In genomic region chrX:108704312-108704711, GRCm38 (mm10) we compare ENCODE assay signal across 32 mouse cellular contexts. TPM values are rescaled to one million over a fixed set of nuclear protein-coding genes. Genes with fewer than 3 reads are reported as not detected.
DNase-seq lines count a peak whose midpoint lies in the region; ATAC-seq and TF ChIP-seq lines count a peak whose summit lies in the region.
"Had no signal": no experiment of that assay in that cellular context is flagged by ENCODE, and none has a peak within 500 bp of the region (broad histone marks: within the 10 kb centered on the region; RNA-seq: fewer than 3 reads in every experiment).

No protein-coding gene starts in this region.

- no peaks in the 10 kb centered on the region for H3K79me2 ChIP-seq in liver, adult 2 months (ENCODE audit: control insufficient read depth, insufficient read depth, low read length)

- H3K36me3 ChIP-seq in intestine, embryonic 14.5 days (ENCODE audit: control insufficient read depth, insufficient read depth, low read length): no peaks in the 10 kb centered on the region
- no peaks in the 10 kb centered on the region for H3K36me3 ChIP-seq in intestine, postnatal 0 days (ENCODE audit: control insufficient read depth, insufficient read depth)
- H3K36me3 ChIP-seq in liver, adult 2 months (ENCODE audit: control insufficient read depth, insufficient read depth, low read length): no peaks in the 10 kb centered on the region
- H3K36me3 ChIP-seq in stomach, postnatal 0 days (ENCODE audit: control insufficient read depth, insufficient read depth, low read length): no peaks in the 10 kb centered on the region
- no peaks in the 10 kb centered on the region for H3K36me3 ChIP-seq in heart, embryonic 12.5 days
- H3K36me3 ChIP-seq: embryonic facial prominence, embryonic 12.5 days; embryonic facial prominence, embryonic 15.5 days; heart, embryonic 13.5 days had no signal

- H3K4me3 ChIP-seq in intestine, embryonic 14.5 days (ENCODE audit: low read depth, low read length): no peak overlapping the region
- no peak overlapping the region for H3K4me3 ChIP-seq in intestine, postnatal 0 days (ENCODE audit: low read depth, low read length)
- no peak overlapping the region for H3K4me3 ChIP-seq in liver, adult 2 months (ENCODE audit: insufficient read depth, low read depth, low read length)
- no peak overlapping the region for H3K4me3 ChIP-seq in stomach, postnatal 0 days (ENCODE audit: low read depth, low read length)
- no peak overlapping the region for H3K4me3 ChIP-seq in heart, embryonic 12.5 days
- H3K4me3 ChIP-seq: embryonic facial prominence, embryonic 12.5 days; embryonic facial prominence, embryonic 15.5 days; heart, embryonic 13.5 days had no signal

- no peak for TF ChIP-seq POLR2A in liver, adult 2 months (IDR thresholded peaks at IDR 0.05; ENCODE audit: extremely low read depth, insufficient read depth, low read length)

- H3K9me3 ChIP-seq in intestine, embryonic 14.5 days (ENCODE audit: control insufficient read depth, low read length): no peaks in the 10 kb centered on the region
- H3K9me3 ChIP-seq in intestine, postnatal 0 days (ENCODE audit: control insufficient read depth): no peaks in the 10 kb centered on the region
- H3K9me3 ChIP-seq in stomach, postnatal 0 days (ENCODE audit: control insufficient read depth, low read length): no peaks in the 10 kb centered on the region
- H3K9me3 ChIP-seq in heart, embryonic 12.5 days (replicated peaks): no peaks in the 10 kb centered on the region
- H3K9me3 ChIP-seq: embryonic facial prominence, embryonic 12.5 days; embryonic facial prominence, embryonic 15.5 days; heart, embryonic 13.5 days had no signal

- DNase-seq in intestine, embryonic 14.5 days (ENCODE audit: low spot score): no peak
- DNase-seq in liver, adult 2 months (ENCODE audit: extremely low read depth, low read depth, low spot score): peak; percentile 75
- no peak for DNase-seq in liver
- no peak for DNase-seq in stomach, postnatal 0 days (ENCODE audit: low spot score)
- DNase-seq: adrenal gland, postnatal 10 days; adrenal gland, postnatal 36 days; cerebellum, adult 11 months; cerebellum, adult 2 months; cerebellum, adult 9-11 months; cerebellum, postnatal 25 days; forebrain, postnatal 0 days; gastrocnemius, postnatal 25 days; heart, adult 18-20 months; heart, postnatal 14 days; heart, postnatal 4 days had no signal

- no peaks in the 10 kb centered on the region for H3K4me1 ChIP-seq in intestine, embryonic 14.5 days (replicated peaks; ENCODE audit: control insufficient read depth, insufficient read depth, low read length)
- H3K4me1 ChIP-seq in intestine, postnatal 0 days (replicated peaks; ENCODE audit: control insufficient read depth, insufficient read depth, low read length): no peaks in the 10 kb centered on the region
- no peaks in the 10 kb centered on the region; the same call in 1 of the 2 replicates for H3K4me1 ChIP-seq in liver, adult 2 months (ENCODE audit: control insufficient read depth, insufficient read depth, low read length)
- no peaks in the 10 kb centered on the region for H3K4me1 ChIP-seq in stomach, postnatal 0 days (replicated peaks; ENCODE audit: control insufficient read depth, insufficient read depth)
- H3K4me1 ChIP-seq in heart, embryonic 12.5 days (replicated peaks): no peaks in the 10 kb centered on the region
- H3K4me1 ChIP-seq: embryonic facial prominence, embryonic 12.5 days; embryonic facial prominence, embryonic 15.5 days; heart, embryonic 13.5 days had no signal

- 79% methylated on average over 2 of the region's 2 CpGs for whole genome bisulfite sequencing in intestine, embryonic 14.5 days
- WGBS in intestine, postnatal 0 days: 66% methylated on average over 2 of the region's 2 CpGs
- 0% methylated on average over 2 of the region's 2 CpGs for WGBS in liver, adult 2 months
- 55% methylated on average over 2 of the region's 2 CpGs for WGBS in stomach, postnatal 0 days
- WGBS in heart, embryonic 12.5 days: 79% methylated on average over 2 of the region's 2 CpGs

- H3K4me2 ChIP-seq in intestine, embryonic 14.5 days (ENCODE audit: low read length): no peak overlapping the region
- H3K4me2 ChIP-seq in intestine, postnatal 0 days (replicated peaks; ENCODE audit: low read depth): no peak overlapping the region
- no peak overlapping the region for H3K4me2 ChIP-seq in stomach, postnatal 0 days (replicated peaks; ENCODE audit: low read depth)
- H3K4me2 ChIP-seq in heart, embryonic 12.5 days: no peak overlapping the region
- H3K4me2 ChIP-seq: embryonic facial prominence, embryonic 12.5 days; embryonic facial prominence, embryonic 15.5 days; heart, embryonic 13.5 days; hindbrain, embryonic 14.5 days had no signal

- TF ChIP-seq CTCF in intestine, postnatal 0 days (IDR thresholded peaks at IDR 0.05; ENCODE audit: low read depth): no peak
- no peak for TF ChIP-seq CTCF in liver, adult 2 months (IDR thresholded peaks at IDR 0.05; ENCODE audit: low read depth, low read length)
- no peak for TF ChIP-seq CTCF in stomach, postnatal 0 days (IDR thresholded peaks at IDR 0.05; ENCODE audit: low read depth)

- ATAC-seq in intestine, embryonic 14.5 days (replicated peaks; ENCODE audit: low FRiP score, low TSS enrichment, low read depth): 0 out of 2 replicates have a peak, but pooled peaks have one; percentile 12
- ATAC-seq in intestine, postnatal 0 days: no peak
- 0 out of 2 replicates have a peak, but pooled peaks have one; percentile 18 for ATAC-seq in stomach, postnatal 0 days (ENCODE audit: low FRiP score, low TSS enrichment)
- ATAC-seq in heart, embryonic 12.5 days (ENCODE audit: insufficient number of reproducible peaks, low FRiP score): no peak
- ATAC-seq: forebrain, embryonic 14.5 days; forebrain, postnatal 0 days; hindbrain, postnatal 0 days had no signal

- H3K27me3 ChIP-seq in intestine, embryonic 14.5 days (replicated peaks; ENCODE audit: control insufficient read depth, insufficient read depth, low read length): no peaks in the 10 kb centered on the region
- no peaks in the 10 kb centered on the region for H3K27me3 ChIP-seq in intestine, postnatal 0 days (replicated peaks; ENCODE audit: control insufficient read depth, insufficient read depth, low read length)
- H3K27me3 ChIP-seq in liver, adult 2 months (ENCODE audit: control insufficient read depth, insufficient read depth, low read length): no peaks in the 10 kb centered on the region
- no peaks in the 10 kb centered on the region for H3K27me3 ChIP-seq in stomach, postnatal 0 days (ENCODE audit: control insufficient read depth, insufficient read depth, low read length)
- no peaks in the 10 kb centered on the region for H3K27me3 ChIP-seq in heart, embryonic 12.5 days (replicated peaks)
- H3K27me3 ChIP-seq: embryonic facial prominence, embryonic 12.5 days; embryonic facial prominence, embryonic 15.5 days; heart, embryonic 13.5 days had no signal

- no peak for TF ChIP-seq EP300 in stomach, postnatal 0 days (optimal IDR thresholded peaks at IDR 0.05)

- no peak overlapping the region for H3K9ac ChIP-seq in intestine, embryonic 14.5 days (ENCODE audit: low read length)
- no peak overlapping the region for H3K9ac ChIP-seq in intestine, postnatal 0 days (ENCODE audit: low read depth, low read length)
- H3K9ac ChIP-seq in liver, adult 2 months (ENCODE audit: low read depth, low read length): no peak overlapping the region
- H3K9ac ChIP-seq in stomach, postnatal 0 days (ENCODE audit: low read length): no peak overlapping the region
- H3K9ac ChIP-seq in heart, embryonic 12.5 days: no peak overlapping the region
- H3K9ac ChIP-seq: embryonic facial prominence, embryonic 12.5 days; embryonic facial prominence, embryonic 15.5 days; forebrain, postnatal 0 days; heart, embryonic 13.5 days; hindbrain, embryonic 14.5 days had no signal

- no peak overlapping the region for H3K27ac ChIP-seq in intestine, embryonic 14.5 days (ENCODE audit: low read depth)
- no peak overlapping the region for H3K27ac ChIP-seq in intestine, postnatal 0 days (ENCODE audit: low read depth, low read length)
- 0 out of 2 replicates have a peak overlapping the region, but pooled peaks have one; percentile 24 for H3K27ac ChIP-seq in liver, adult 2 months (replicated peaks; ENCODE audit: insufficient read depth, low read depth, low read length)
- H3K27ac ChIP-seq in stomach, postnatal 0 days (replicated peaks): no peak overlapping the region
- H3K27ac ChIP-seq in heart, embryonic 12.5 days (ENCODE audit: poor library complexity, severe bottlenecking): no peak overlapping the region
- H3K27ac ChIP-seq: embryonic facial prominence, embryonic 12.5 days; embryonic facial prominence, embryonic 15.5 days; heart, embryonic 13.5 days; hindbrain, embryonic 14.5 days; hindbrain, postnatal 0 days had no signal

RNA-seq across cellular contexts. Expression of gene Gm379, which starts 39.6 kb away (rescaled TPM):
- polyA plus RNA-seq in intestine, embryonic 14.5 days (2014; fragmentation: Nextera tagmentation; extraction: Ambion mirVana): not detected in 2 replicates
- polyA plus RNA-seq in intestine, postnatal 0 days (2015; fragmentation: Nextera tagmentation; extraction: Ambion mirVana): 0.87 and 1.1 TPM in 2 replicates
- total RNA-seq in liver, adult 2 months (2014; rRNA removed): 1.9 and 3.6 TPM in 2 replicates
- 0.35 and 0.54 TPM in 2 replicates for polyA plus RNA-seq in liver, adult 2 months (2012; rRNA removed)
- 0.35 and 0.86 TPM in 2 replicates for polyA plus RNA-seq in stomach, postnatal 0 days (2015; fragmentation: Nextera tagmentation; extraction: Ambion mirVana)
- not detected in 2 replicates for polyA plus RNA-seq in heart, embryonic 12.5 days (2016; fragmentation: Nextera tagmentation; extraction: Ambion mirVana)
- total RNA-seq: adrenal gland, adult 18-20 months; adrenal gland, postnatal 10 days; adrenal gland, postnatal 36 days; common myeloid progenitor, adult 5-6 weeks; ES-E14; forebrain, postnatal 0 days; gastrocnemius, adult 8-10 months; gastrocnemius, postnatal 25 days; heart, adult 18-20 months; heart, postnatal 14 days; heart, postnatal 4 days; hindbrain, postnatal 0 days had no signal
- polyA plus RNA-seq: cerebellum, adult 2 months; embryonic facial prominence, embryonic 12.5 days; embryonic facial prominence, embryonic 15.5 days; forebrain, embryonic 11.5 days; forebrain, embryonic 14.5 days; forebrain, postnatal 0 days; frontal cortex, adult 2 months; gonadal fat pad, adult 2 months; heart, embryonic 13.5 days; heart, embryonic 16.5 days; hindbrain, embryonic 11.5 days; hindbrain, embryonic 14.5 days; hindbrain, postnatal 0 days had no signal

Comparison
In these comparisons a context has a peak if more than half of its experiments do, and no peak if none do; other contexts are left out.
1. ATAC-seq: peak in intestine, embryonic 14.5 days (single experiment) and stomach, postnatal 0 days (single experiment); none in intestine, postnatal 0 days (single experiment) and heart, embryonic 12.5 days (single experiment).